Mouse (Mus musculus): Measurements from ENCODE around the gene Anapc15-ps. TPM values are rescaled to one million over a fixed set of nuclear protein-coding genes. Genes with fewer than 3 reads are reported as not detected.
A peak's percentile ranks its signal among the peaks of the same experiment; 100 is the strongest.

The Anapc15-ps gene
- not detected in 2 replicates for polyA plus RNA-seq (2014; fragmentation: Nextera tagmentation; extraction: Ambion mirVana)

DNA sequence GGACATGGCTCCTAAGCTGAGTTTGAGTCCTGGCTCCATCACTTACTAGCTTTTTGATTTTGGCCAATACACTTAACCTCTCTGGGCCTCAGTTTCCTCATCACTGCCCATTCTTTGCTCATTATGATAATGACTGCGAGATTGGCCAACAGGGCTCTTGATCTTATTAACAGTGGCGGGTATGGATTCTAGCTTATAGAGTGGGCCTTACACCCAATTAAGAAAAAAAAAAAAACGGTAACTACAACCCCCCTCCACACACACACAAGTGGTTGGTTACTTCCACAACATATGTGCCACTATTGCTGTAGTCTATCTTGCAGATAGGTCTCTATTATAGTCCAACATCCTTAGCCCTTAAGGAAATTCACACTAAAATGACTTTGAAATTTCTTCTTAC, at the start of gene Anapc15-ps:
Gene Anapc15-ps, minus strand, starts transcription at position 101 of the 400 bp plus-strand sequence.
- H3K27me3 ChIP-seq (ENCODE audit: control insufficient read depth, insufficient read depth, low read length): no peaks in the 10 kb centered on the region
- no peak within 1 kb of the TSS for H3K9ac ChIP-seq (ENCODE audit: low read length)
- no peak within 1 kb of the TSS for H3K4me3 ChIP-seq (ENCODE audit: low read depth, low read length)
- no peaks in the 10 kb centered on the region for H3K36me3 ChIP-seq (ENCODE audit: control insufficient read depth, insufficient read depth, low read length)
- no peak within 1 kb of the TSS for H3K4me2 ChIP-seq (ENCODE audit: low read depth, severe bottlenecking)
- DNase-seq (ENCODE audit: low spot score): no peak
- H3K4me1 ChIP-seq (ENCODE audit: control insufficient read depth, insufficient read depth, low read length): peaks cover 4% of the 10 kb centered on the region; the same call in 1 of the 2 replicates
- H3K9me3 ChIP-seq (ENCODE audit: control insufficient read depth, low read length): no peaks in the 10 kb centered on the region
- WGBS: 90% methylated on average over 3 of the region's 3 CpGs
- no peak within 1 kb of the TSS for H3K27ac ChIP-seq (replicated peaks; ENCODE audit: low read depth, low read length)
- ATAC-seq (ENCODE audit: insufficient number of reproducible peaks, low FRiP score, low TSS enrichment, low read depth): no peak

DNA sequence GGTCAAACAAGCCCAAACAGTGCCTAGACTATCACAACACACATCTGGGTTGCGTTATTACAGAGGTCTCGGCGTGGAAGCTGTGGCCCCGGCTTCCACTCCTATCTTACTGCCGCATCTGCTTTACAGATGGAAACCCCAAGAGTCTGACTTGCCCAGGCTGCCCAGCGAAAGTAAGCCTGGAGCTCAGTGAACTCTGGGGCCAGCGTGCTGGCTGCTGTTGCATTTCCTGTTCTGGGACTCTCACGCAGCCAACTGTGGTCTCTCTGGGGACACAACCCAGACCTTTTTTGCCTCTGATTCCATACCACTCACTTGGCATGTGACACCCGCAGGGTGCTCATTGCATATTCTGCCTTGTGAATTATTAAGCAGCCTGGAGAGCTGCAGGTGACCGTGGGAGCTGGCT, 49.0 kb upstream of the Anapc15-ps start:
- 42% methylated on average over 10 of the region's 10 CpGs for WGBS
- 0 out of 2 replicates have a peak, but pooled peaks cover 2% of the 10 kb centered on the region for H3K4me1 ChIP-seq (ENCODE audit: control insufficient read depth, insufficient read depth, low read length)
- no peaks in the 10 kb centered on the region for H3K9me3 ChIP-seq (ENCODE audit: control insufficient read depth, low read length)
- no peak overlapping the region for H3K27ac ChIP-seq (replicated peaks; ENCODE audit: low read depth, low read length)
- ATAC-seq (ENCODE audit: insufficient number of reproducible peaks, low FRiP score, low TSS enrichment, low read depth) (no peak), DNase-seq (ENCODE audit: low spot score) (no peak)
- no peaks in the 10 kb centered on the region for H3K36me3 ChIP-seq (ENCODE audit: control insufficient read depth, insufficient read depth, low read length)
- no peak overlapping the region for H3K4me2 ChIP-seq (ENCODE audit: low read depth, severe bottlenecking)
- H3K9ac ChIP-seq (ENCODE audit: low read length): no peak overlapping the region
- no peaks in the 10 kb centered on the region for H3K27me3 ChIP-seq (ENCODE audit: control insufficient read depth, insufficient read depth, low read length)
- no peak overlapping the region for H3K4me3 ChIP-seq (ENCODE audit: low read depth, low read length)

DNA sequence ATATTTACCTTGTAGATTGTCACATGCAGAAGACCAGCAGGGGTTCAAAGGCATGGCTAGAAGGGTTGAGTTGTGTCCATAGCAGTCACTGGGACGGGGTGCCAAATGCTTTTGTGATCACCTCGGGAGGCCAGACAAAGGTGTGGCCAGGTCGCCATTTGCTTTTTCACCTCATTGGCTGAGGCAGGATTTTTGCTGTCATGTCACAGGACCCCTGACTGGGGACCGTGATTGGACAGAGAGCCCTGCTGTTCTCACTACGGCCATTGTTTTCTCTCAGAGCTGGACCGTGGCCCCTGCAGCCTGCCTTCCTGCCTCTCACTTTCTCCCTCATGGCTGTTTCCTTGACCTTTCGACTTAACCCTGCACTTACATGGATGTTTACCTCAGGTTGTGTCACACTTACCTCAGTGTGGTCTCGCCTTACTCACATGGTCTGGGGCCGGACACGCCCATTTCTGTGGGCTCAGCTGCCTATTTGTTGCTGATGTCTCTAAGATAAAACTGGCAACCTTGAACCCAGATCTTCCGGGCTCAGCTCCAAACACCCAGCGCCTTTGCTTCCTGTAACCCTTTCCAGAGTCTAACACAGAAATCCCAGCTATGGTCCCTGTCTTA, 47.0 kb upstream of the Anapc15-ps start:
- WGBS: 81% methylated on average over 12 of the region's 12 CpGs
- H3K27me3 ChIP-seq (ENCODE audit: control insufficient read depth, insufficient read depth, low read length): no peaks in the 10 kb centered on the region
- ATAC-seq (ENCODE audit: insufficient number of reproducible peaks, low FRiP score, low TSS enrichment, low read depth): no peak
- no peaks in the 10 kb centered on the region for H3K4me1 ChIP-seq (ENCODE audit: control insufficient read depth, insufficient read depth, low read length)
- H3K9me3 ChIP-seq (ENCODE audit: control insufficient read depth, low read length): no peaks in the 10 kb centered on the region
- DNase-seq (ENCODE audit: low spot score): no peak
- H3K9ac ChIP-seq (ENCODE audit: low read length): no peak overlapping the region
- no peak overlapping the region for H3K4me3 ChIP-seq (ENCODE audit: low read depth, low read length)
- H3K27ac ChIP-seq (replicated peaks; ENCODE audit: low read depth, low read length): no peak overlapping the region
- no peak overlapping the region for H3K4me2 ChIP-seq (ENCODE audit: low read depth, severe bottlenecking)
- H3K36me3 ChIP-seq (ENCODE audit: control insufficient read depth, insufficient read depth, low read length): no peaks in the 10 kb centered on the region

DNA sequence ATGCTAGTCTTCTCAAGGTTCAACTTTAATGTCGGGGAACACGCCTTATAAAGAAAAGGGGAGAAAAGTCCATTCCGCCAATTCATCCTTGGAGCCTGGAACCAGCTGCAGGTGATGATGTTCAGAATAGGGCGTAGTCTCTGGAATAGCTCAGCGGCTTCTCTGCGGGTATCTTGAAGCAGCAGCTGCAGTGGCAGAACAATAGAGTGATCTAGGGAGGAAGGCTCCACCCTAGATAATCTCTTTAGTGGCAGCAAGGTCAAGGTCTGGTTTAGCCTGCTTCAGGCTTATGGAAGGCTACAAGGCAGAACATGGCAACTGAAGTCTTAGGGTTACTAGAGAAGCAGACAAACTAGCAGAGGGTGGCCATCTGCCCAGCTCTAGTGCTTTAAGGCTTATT, 46.2 kb upstream of the Anapc15-ps start:
- Histone ChIP-seq H3K36me3 (ENCODE audit: control insufficient read depth, insufficient read depth, low read length) (no peaks in the 10 kb centered on the region), H3K9me3 (ENCODE audit: control insufficient read depth, low read length) (no peaks in the 10 kb centered on the region), H3K4me1 (ENCODE audit: control insufficient read depth, insufficient read depth, low read length) (no peaks in the 10 kb centered on the region), H3K9ac (ENCODE audit: low read length) (no peak overlapping the region), H3K27ac (replicated peaks; ENCODE audit: low read depth, low read length) (no peak overlapping the region), H3K4me2 (ENCODE audit: low read depth, severe bottlenecking) (no peak overlapping the region), H3K4me3 (ENCODE audit: low read depth, low read length) (no peak overlapping the region), H3K27me3 (ENCODE audit: control insufficient read depth, insufficient read depth, low read length) (no peaks in the 10 kb centered on the region)
- WGBS: 95% methylated on average over 6 of the region's 6 CpGs
- ATAC-seq (ENCODE audit: insufficient number of reproducible peaks, low FRiP score, low TSS enrichment, low read depth) (no peak), DNase-seq (ENCODE audit: low spot score) (no peak)

DNA sequence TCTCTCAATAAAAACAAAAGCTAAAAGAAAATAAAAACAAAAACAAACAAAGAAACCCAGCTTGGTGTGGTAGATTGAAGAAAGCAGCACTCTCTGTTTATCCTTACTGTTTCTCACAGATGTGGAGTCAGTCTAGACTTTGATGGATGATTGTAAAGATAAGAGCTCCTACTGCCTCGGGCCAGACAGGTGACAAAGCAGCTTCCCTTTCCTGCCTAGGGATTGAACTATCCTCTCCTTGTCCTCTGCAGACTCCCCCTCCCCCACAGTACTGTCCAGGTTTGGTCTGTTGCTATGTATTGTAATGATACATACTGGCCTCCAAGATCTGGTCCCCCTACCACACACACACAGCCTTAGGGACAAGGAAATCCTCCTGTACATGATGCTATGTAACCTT, 45.5 kb upstream of the Anapc15-ps start:
- no peak for DNase-seq (ENCODE audit: low spot score)
- ATAC-seq (ENCODE audit: insufficient number of reproducible peaks, low FRiP score, low TSS enrichment, low read depth): no peak
- no peak overlapping the region for H3K9ac ChIP-seq (ENCODE audit: low read length)
- no peaks in the 10 kb centered on the region for H3K27me3 ChIP-seq (ENCODE audit: control insufficient read depth, insufficient read depth, low read length)
- WGBS: 6% methylated on average over 1 of the region's 1 CpGs
- no peaks in the 10 kb centered on the region for H3K9me3 ChIP-seq (ENCODE audit: control insufficient read depth, low read length)
- H3K4me2 ChIP-seq (ENCODE audit: low read depth, severe bottlenecking): no peak overlapping the region
- H3K4me3 ChIP-seq (ENCODE audit: low read depth, low read length): no peak overlapping the region
- H3K36me3 ChIP-seq (ENCODE audit: control insufficient read depth, insufficient read depth, low read length): no peaks in the 10 kb centered on the region
- H3K27ac ChIP-seq (replicated peaks; ENCODE audit: low read depth, low read length): no peak overlapping the region
- no peaks in the 10 kb centered on the region for H3K4me1 ChIP-seq (ENCODE audit: control insufficient read depth, insufficient read depth, low read length)

DNA sequence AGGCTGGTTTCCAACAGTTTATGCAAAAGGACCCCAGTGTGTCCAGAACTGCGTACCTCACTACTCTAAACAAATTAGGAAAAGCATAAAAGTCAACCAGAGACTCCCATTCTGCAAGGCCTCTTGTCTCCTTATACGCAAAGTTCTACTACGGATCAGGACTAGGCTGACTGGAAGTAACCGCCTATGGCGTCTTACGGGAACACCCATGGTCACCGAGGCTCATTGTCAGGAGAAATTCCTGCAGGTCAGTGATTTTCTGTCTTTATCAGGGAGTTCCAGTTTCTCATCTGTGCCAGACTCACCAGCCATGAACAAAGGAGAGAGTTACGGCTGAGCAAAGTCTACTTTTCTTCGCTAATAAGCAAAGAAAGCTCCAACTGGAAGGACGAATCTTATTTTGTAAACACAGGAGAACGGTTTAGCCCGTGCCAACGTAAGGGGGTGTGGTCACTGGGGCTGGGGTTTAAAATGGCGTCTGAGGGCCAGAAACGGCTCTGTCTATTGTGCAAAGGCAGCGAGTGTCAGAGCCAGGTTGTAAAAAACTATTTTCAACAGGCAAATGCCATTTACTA, 43.9 kb upstream of the Anapc15-ps start:
- Histone ChIP-seq H3K27me3 (ENCODE audit: control insufficient read depth, insufficient read depth, low read length) (no peaks in the 10 kb centered on the region), H3K36me3 (ENCODE audit: control insufficient read depth, insufficient read depth, low read length) (no peaks in the 10 kb centered on the region), H3K27ac (replicated peaks; ENCODE audit: low read depth, low read length) (no peak overlapping the region), H3K4me3 (ENCODE audit: low read depth, low read length) (no peak overlapping the region), H3K4me2 (ENCODE audit: low read depth, severe bottlenecking) (no peak overlapping the region), H3K4me1 (ENCODE audit: control insufficient read depth, insufficient read depth, low read length) (no peaks in the 10 kb centered on the region), H3K9me3 (ENCODE audit: control insufficient read depth, low read length) (no peaks in the 10 kb centered on the region), H3K9ac (ENCODE audit: low read length) (no peak overlapping the region)
- 89% methylated on average over 16 of the region's 16 CpGs for WGBS
- ATAC-seq (ENCODE audit: insufficient number of reproducible peaks, low FRiP score, low TSS enrichment, low read depth) (no peak), DNase-seq (ENCODE audit: low spot score) (no peak)

DNA sequence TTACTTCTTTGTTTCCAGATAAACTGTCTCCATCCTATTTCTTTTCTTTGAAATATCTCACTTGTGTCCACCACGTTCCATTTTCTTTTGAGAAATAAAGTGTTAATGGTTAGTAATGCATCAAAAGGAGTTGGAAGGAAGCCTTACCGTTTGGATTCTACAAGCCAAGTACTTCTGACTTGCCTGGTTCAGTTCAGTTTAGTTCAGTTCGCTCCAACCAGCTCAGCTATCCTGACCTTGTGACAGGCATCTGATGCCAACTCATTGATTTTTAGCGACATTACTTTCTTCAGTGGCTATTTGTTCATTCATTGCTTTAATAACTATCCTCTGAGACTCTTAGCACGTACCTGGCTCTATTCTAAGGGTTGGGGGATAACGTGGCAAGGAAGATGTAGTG, 42.4 kb upstream of the Anapc15-ps start:
- 59% methylated on average over 6 of the region's 6 CpGs for WGBS
- H3K27me3 ChIP-seq (ENCODE audit: control insufficient read depth, insufficient read depth, low read length): no peaks in the 10 kb centered on the region
- H3K4me3 ChIP-seq (ENCODE audit: low read depth, low read length): no peak overlapping the region
- ATAC-seq (ENCODE audit: insufficient number of reproducible peaks, low FRiP score, low TSS enrichment, low read depth) (no peak), DNase-seq (ENCODE audit: low spot score) (no peak)
- no peak overlapping the region for H3K4me2 ChIP-seq (ENCODE audit: low read depth, severe bottlenecking)
- no peak overlapping the region for H3K27ac ChIP-seq (replicated peaks; ENCODE audit: low read depth, low read length)
- no peaks in the 10 kb centered on the region for H3K9me3 ChIP-seq (ENCODE audit: control insufficient read depth, low read length)
- no peak overlapping the region for H3K9ac ChIP-seq (ENCODE audit: low read length)
- no peaks in the 10 kb centered on the region for H3K4me1 ChIP-seq (ENCODE audit: control insufficient read depth, insufficient read depth, low read length)
- no peaks in the 10 kb centered on the region for H3K36me3 ChIP-seq (ENCODE audit: control insufficient read depth, insufficient read depth, low read length)

DNA sequence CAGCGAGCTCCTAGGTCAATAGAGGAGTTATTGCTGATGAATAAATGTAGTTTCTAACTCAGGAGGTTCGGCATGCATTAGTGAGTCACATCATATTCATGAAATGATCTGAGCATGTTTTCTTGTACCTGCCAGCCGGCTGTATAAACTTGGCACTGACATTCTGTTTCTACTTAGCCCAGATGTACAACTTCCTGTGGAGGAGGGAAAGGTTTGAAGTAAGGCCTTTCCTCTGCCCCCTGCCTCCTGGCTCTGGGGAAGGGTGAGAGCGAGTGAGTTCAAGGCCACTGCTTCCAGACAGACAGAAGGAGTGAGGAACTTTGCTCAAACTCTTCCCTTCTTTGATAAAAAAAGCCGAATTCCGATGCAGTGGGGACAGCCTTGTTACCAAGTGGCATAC, 39.0 kb upstream of the Anapc15-ps start:
- H3K27me3 ChIP-seq (ENCODE audit: control insufficient read depth, insufficient read depth, low read length): no peaks in the 10 kb centered on the region
- peaks cover 14% of the 10 kb centered on the region; the same call in 1 of the 2 replicates for H3K4me1 ChIP-seq (ENCODE audit: control insufficient read depth, insufficient read depth, low read length)
- peak overlapping the region; percentile 60 for H3K27ac ChIP-seq (replicated peaks; ENCODE audit: low read depth, low read length)
- DNase-seq (ENCODE audit: low spot score) (peak; percentile 42), ATAC-seq (ENCODE audit: insufficient number of reproducible peaks, low FRiP score, low TSS enrichment, low read depth) (no peak)
- no peak overlapping the region for H3K4me2 ChIP-seq (ENCODE audit: low read depth, severe bottlenecking)
- WGBS: 50% methylated on average over 6 of the region's 6 CpGs
- no peak overlapping the region for H3K4me3 ChIP-seq (ENCODE audit: low read depth, low read length)
- H3K9me3 ChIP-seq (ENCODE audit: control insufficient read depth, low read length): no peaks in the 10 kb centered on the region
- no peak overlapping the region for H3K9ac ChIP-seq (ENCODE audit: low read length)
- no peaks in the 10 kb centered on the region for H3K36me3 ChIP-seq (ENCODE audit: control insufficient read depth, insufficient read depth, low read length)

All from limb, embryonic 11.5 days (tissue).